Mouse (Mus musculus) Muller cell, postnatal 12 days (primary cell): Measurements from ENCODE around the gene Midn.

ENCODE experiments used
- DNase-seq: peaks from one replicate; pipeline ENCODE4 v3.0.0-alpha.2; 2015; ENCODE audit errors: inconsistent ontology term

Midn gene

DNA sequence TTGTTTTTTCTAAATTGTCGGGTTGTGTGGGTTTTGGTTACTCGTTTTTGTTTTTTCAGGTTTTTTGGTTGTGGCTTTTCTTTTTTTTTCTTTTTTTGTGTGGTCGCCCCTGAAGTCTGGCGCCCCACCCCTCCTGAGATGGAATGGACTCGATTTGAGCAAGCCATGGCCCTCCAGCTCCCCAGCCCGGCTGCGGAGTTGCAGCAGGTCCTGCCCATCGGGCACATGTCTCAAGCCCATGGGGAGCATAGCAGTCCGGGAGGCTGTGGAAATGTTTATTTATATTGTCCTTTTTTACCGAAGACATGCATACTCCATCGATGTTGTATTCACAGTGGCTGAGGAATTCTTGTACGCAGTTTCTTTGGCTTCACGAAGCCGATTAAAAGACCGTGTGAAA, 23.2 kb downstream of the Midn start:
- no peak for DNase-seq

- no peak for DNase-seq
Observed at GRCm38 (mm10) chr10:80171760-80172526, 23.9 kb downstream of the Midn start.

DNA sequence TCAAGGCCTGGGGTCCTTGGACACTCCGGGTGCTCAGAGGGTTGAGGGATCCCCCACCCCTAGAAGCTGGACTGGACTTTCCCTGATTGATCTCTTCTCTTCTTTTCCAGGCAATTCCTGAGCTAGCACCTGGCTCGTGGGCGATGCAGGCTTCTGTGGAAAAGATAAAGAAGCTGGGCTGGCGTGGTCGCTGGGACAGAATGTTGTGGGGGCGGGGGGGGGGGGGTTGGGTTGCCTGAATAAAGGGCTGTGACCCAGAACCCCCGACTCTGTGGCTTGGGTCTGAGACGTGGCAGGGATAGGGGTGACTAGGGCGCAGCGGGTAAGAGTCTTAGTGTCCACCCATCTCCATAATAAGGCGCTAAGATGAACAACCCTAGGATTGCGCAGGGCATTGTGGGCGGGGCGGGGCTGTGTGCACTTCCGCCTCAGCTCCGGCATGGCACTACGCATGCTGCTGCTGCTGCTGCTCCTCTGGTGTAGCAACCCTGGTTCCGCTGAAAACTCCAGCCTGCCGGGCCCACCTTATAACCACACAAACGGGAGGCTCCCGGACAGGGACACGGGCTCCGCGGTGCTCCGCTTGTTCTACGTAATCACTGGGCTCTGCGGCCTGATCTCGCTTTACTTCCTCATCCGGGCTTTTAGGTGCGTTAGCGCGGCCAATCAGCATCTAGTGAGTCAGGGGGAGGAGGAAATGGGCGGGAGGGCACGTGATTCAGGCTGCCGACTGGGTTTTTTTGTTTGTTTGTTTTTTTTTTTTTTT, 24.6 kb downstream of the Midn start, which contains the start of gene 1600002K03Rik:
1600002K03Rik (plus strand) TSS at position 418 of the 766 bp plus-strand sequence.
- DNase-seq, result peak; percentile 86

DNA sequence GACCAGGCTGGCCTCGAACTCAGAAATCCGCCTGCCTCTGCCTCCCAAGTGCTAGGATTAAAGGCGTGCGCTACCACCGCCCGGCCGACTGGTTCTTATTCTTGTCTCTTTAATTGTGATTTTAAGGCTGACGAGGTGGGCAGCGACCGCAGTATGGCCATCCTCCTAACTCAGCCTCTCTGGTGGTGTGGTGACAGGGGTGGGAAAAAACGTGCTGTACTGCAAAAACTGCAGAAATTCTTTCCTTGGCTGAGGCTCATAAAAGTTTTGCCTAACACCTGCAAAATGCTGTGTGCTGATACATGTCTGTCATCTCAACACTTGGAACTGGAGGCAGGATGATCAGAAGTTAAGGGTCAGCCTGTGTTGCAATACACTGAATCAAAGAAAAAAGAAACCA, 25.3 kb downstream of the Midn start:
- no peak for DNase-seq

DNA sequence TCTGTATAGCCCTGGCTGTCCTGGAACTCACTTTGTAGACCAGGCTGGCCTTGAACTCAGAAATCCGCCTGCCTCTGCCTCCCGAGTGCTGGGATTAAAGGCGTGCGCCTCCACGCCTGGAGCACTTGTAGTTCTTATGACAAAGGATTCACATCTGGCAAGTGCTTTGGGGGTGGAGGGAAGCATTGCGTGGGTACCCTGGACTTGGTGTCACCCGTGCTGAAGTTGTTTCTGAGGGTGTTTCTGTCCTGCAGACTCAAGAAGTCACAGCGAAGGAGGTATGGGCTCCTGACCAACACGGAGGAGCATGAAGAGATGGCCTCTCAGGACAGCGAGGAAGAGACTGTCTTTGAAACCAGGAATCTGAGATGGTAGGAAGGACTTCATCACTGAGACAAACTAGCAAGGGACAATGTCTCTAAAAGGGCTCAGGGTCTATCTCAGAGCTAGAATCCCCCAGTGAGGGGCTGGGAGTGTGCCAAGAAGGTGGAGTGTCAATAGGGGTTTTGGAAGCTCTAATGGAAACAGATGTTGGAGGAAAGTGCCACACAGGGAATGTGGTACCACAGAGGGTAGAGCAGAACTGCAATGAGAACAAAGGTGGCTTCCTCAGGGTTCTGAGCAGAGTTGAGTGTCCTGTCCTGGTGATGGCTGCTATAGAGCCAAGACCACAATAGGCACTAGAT, 26.0 kb downstream of the Midn start:
- DNase-seq, result no peak

- peak; percentile 42 for DNase-seq
Observed at GRCm38 (mm10) chr10:80174705-80175104, 26.6 kb downstream of the Midn start.

DNA sequence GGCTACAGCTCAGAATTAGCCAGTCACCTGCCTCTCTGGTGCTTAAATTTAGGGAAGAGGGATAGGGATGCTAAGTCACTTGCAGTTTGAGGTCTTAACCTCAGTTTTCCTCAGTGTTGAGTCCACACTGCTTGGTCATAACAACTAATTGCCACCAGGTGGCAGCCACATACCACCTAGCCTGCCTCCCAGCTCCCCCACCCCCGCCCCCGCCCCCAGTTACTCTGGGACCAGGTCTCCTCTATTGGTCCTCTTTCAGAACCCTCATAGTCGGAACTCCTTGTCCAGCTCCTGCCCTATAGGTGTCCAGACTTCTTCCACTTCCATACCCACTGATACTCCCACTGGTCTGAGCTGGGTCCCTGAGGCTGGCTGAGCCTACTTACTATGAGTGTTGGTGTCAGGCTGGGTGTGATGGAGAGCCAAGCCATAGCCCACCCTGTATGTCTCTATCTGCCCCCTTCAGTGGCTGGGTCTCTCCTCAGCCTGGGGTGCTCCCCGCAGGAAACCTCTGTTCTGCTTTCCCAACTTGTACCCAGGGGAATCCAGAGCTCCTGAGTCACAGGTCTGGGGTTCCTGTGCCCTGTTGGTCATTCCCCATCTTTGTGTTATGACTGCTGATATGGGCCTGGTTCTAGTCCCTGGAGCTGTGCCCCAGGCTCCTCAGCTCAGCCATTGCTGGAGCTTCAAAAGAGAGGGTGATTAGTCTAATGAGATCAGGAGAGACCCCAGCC, 27.6 kb downstream of the Midn start:
- DNase-seq, result peak; percentile 42

DNA sequence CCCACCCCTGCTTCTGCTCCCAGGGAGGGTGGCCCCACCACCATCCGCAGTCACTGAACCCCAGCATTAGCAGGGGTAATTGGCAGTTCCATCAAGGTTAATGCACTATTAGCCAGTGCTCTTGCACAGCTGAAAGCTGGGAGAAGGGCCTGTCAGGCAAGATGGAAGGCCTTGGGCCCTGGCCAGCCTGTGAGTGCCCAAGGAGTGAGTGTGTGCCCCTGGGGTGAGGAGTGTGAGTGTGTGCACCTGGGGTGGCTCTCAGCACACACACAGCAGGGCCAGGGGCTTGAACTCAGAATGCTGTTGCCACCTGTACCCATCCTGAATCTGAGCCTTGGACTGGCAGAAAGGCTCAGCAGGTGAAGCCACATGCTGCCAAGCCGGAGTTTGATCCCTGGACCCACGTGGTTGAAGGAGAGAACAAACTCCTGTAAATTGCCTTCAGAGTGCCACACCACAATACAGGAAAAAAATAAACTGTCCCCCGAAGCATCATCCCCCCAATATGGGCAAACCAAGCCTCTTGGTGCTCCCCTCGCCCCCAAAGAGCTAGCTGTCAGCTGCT, 28.3 kb downstream of the Midn start:
- no peak for DNase-seq

DNA sequence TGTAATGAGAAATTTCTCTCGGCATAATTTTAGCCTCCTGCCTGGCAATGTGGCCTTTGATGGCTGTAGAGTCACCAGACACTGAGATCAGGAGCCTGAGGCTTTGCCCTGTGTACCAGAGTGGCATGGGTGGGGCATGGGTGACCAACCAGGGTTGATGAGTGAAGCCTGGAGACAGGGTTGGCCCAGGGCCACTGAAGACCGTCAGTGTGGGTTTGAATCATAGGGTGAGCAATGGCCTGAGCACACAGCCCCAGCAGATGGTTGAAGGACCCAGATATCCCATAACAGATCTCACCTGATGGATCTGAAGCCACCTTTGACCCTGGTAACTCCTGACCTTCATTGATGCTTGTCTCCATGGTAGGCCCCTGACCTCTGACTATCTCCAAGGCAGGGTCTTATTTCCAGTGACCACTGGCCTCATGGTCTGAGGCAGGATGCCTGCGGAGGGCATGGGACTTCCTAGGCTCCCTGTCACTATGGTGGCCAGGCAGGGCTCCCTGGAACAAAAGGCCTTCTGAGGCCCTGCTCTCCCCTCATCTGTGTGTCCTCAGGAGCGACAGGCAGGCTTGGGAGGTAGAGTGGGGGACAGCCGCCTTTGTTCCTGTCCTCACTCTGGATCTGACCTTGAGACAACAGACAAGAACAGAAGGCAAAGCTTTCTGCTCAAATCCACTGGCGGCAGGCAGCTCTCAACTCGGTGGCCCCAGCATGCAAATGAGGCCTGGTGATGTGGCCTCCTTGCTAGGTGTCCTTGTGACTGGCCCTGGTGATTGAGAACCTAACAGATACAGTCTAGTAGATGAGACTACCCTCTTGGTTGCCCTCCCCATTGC, 29.6 kb downstream of the Midn start:
- DNase-seq, result peak; percentile 69

DNA sequence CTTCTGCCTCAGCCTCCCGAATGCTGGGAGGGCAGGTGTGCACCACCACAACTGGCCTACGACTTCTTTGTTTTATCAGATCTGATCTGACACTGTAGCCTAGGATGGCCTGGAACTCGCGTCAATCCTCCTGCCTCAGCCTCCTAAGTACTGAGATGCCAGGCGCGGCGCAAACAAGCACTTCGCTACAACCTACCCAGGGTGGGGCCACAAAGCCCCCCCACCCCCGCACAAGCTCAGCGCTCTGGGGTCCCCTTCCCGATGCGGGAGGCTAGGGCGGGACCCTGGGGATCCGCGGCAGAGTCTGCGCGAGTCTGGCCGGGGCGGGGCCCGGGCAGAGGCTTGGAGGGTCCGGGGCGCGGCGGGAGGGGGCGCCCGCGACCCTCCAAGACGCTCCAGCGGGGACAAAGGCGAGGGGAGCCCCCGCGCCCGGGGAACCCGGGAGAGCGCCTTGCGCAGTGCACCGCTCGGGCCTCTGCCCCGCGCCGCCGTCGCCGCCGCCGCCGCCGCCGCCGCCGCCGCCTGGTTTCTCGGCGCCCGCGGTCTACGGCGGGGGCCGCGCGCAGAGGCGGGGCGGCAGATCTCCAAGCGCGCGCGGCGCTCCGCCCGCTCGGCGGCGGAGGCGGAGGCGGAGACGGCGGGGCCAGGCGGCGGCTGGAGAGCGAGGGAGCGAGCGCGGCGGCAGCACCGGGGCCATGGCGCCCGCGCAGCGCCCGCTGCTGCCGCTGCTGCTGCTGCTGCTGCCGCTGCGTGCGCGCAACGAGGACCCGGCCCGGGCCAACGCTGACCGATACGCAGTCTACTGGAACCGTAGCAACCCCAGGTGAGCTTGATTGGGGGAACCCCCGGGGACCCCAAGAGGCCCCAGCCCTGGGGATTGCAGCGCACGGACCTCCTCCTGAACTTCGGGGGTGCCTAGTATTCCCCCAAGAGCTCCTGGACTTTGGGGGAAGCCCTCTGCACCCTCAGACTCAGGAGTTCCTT, 31.3 kb downstream of the Midn start, which contains the start of gene Efna2:
Efna2 (plus strand) TSS at position 415 of the 984 bp plus-strand sequence.
- DNase-seq, result peak; percentile 66

- DNase-seq, result no peak
Observed at GRCm38 (mm10) chr10:80180288-80180687, 32.2 kb downstream of the Midn start.

GRCm38 (mm10) chr10:80180823-80181222, 32.8 kb downstream of the Midn start:
- no peak for DNase-seq

DNA sequence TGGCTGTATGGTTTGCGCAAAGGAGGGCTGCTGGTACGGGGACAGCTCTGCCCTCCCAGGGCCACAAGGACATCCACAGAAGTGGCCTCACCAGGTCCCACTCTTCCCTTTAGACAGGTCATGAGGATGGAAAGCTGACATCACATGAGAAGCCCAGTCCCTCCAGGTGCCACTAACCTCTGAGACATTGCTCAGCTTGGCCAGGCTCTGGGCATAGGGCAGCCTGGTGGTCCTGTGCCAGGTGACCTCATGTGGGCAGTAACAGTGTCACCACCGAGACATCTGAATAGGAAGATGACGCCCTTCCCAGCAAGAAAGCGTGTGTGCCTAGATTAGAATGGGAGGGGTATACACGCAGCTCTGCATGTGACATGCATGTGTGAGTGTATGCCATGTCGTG, 34.5 kb downstream of the Midn start:
- DNase-seq, result no peak

- no peak for DNase-seq
Observed at GRCm38 (mm10) chr10:80186649-80187048, 38.6 kb downstream of the Midn start.

DNA sequence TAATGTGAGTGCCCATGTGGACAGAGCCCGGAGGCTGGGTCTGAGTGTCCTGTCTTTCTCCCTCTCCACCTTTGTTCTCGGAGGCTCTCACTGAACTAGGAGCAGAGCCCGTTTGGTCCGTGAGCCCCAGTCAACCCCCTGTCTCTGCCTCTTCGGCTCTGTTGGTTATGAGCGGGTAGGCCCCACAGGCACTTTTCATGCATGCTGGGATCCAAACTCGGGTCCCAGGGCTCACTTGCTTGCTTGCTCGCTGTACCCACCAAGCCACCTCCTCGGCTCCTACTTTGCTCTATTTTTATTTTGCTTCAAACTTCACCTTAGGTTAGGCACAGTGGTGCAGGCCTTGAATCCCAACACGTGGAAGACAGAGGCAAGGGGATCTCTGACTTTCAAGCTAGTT, 39.7 kb downstream of the Midn start:
- DNase-seq, result no peak

DNA sequence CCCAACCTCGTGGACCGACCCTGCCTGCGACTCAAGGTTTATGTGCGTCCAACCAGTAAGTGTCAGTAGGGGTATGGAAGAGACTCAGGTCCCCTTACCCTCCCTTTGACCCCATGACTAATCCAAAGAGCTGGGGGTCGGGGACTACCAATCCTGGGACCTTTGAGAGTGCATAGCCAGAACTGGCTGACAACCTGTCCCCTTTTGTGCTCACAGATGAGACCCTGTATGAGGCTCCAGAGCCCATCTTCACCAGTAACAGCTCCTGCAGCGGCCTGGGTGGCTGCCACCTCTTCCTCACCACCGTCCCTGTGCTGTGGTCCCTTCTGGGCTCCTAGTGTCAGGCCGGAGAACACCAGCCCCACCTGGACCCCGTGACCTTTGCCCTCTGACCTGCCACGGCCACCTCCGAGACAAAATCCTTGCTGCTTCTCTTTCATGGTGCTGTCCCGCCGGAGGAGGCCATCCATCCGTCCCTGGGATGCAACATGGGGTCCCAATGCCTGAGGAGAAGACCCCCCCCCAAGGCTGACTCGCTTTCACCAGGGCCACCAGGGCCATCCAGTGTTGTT, 40.5 kb downstream of the Midn start:
- DNase-seq, result no peak

- DNase-seq, result no peak
Observed at GRCm38 (mm10) chr10:80189999-80190398, 41.9 kb downstream of the Midn start.

- peak; percentile 80 for DNase-seq
Observed at GRCm38 (mm10) chr10:80190491-80191051, 42.5 kb downstream of the Midn start.
